Mouse (Mus musculus) kidney, embryonic 15.5 days (tissue): ENCODE data around the gene Atp8a1. TPM values are rescaled to one million over a fixed set of nuclear protein-coding genes. Genes with fewer than 3 reads are reported as not detected.
A peak's percentile ranks its signal among the peaks of the same experiment; 100 is the strongest.

ENCODE experiments used
- ATAC-seq: fragments of 200-750 bp; cut with Nextera tagmentation; replicated peaks from 2 replicates; pipeline ENCODE4 v1.8.0; 2017; ENCODE audit warnings: moderate TSS enrichment; ENCODE audit not compliant: low FRiP score
- H3K27ac ChIP-seq: fragments of 300-500 bp; sonication (generic); 2 replicates; pipeline ENCODE4 v1.5.1; 2015; ENCODE audit warnings: mild to moderate bottlenecking, inconsistent platforms
- H3K27me3 ChIP-seq: fragments of 300-500 bp; sonication (generic); 2 replicates; pipeline ENCODE4 v1.6.1; 2015; ENCODE audit warnings: inconsistent platforms
- H3K36me3 ChIP-seq: fragments of 300-500 bp; sonication (generic); 2 replicates; pipeline ENCODE4 v1.6.1; 2015; ENCODE audit warnings: inconsistent platforms
- H3K4me1 ChIP-seq: fragments of 300-500 bp; sonication (generic); 2 replicates; pipeline ENCODE4 v1.6.1; 2015; ENCODE audit warnings: inconsistent platforms
- H3K4me2 ChIP-seq: fragments of 300-500 bp; sonication (generic); 2 replicates; pipeline ENCODE4 v1.6.1; 2015; ENCODE audit warnings: moderate library complexity, mild to moderate bottlenecking, inconsistent platforms
- H3K4me3 ChIP-seq: fragments of 300-500 bp; sonication (generic); replicated peaks from 2 replicates; pipeline ENCODE4 v1.5.1; 2015; ENCODE audit warnings: mild to moderate bottlenecking, inconsistent platforms
- H3K9ac ChIP-seq: fragments of 300-500 bp; sonication (generic); 2 replicates; pipeline ENCODE4 v1.6.1; 2015; ENCODE audit warnings: mild to moderate bottlenecking, inconsistent platforms
- H3K9me3 ChIP-seq: fragments of 300-500 bp; sonication (generic); replicated peaks from 2 replicates; pipeline ENCODE4 v1.6.1; 2016; ENCODE audit warnings: inconsistent platforms
- WGBS: fragments of 180-500 bp; shearing (Covaris S2); methylation state at CpG from one replicate; pipeline ENCODE4 v1.1.7; 2015; ENCODE audit warnings: mixed read lengths; 5-methylcytosine and 5-hydroxymethylcytosine counted together
- polyA plus RNA-seq: library from polyadenylated mRNA; unstranded; fragments of >200 nt; fragmentation: Nextera tagmentation; extraction: Ambion mirVana; gene quantifications from 2 replicates; pipeline ENCODE4 v1.2.1, GENCODE M21; 2015

The Atp8a1 gene
- polyA plus RNA-seq, 1 experiment from 2014 or later, result 11.5 TPM

- H3K27ac ChIP-seq, result no peak overlapping the region
- no peaks in the 10 kb centered on the region for H3K9me3 ChIP-seq
- 24% methylated on average over 12 of the region's 12 CpGs for WGBS
- H3K4me1 ChIP-seq, result peaks cover 5% of the 10 kb centered on the region; the same call in 1 of the 2 replicates
- H3K27me3 ChIP-seq, result no peaks in the 10 kb centered on the region
- no peak for ATAC-seq
- no peak overlapping the region for H3K9ac ChIP-seq
- no peak overlapping the region for H3K4me3 ChIP-seq
- H3K36me3 ChIP-seq, result peaks cover 12% of the 10 kb centered on the region; the same call in 1 of the 2 replicates
- H3K4me2 ChIP-seq, result no peak overlapping the region
These were observed 150.3 kb downstream of the Atp8a1 start for GRCm38 (mm10) chr5:67696741-67697596.

- no peaks in the 10 kb centered on the region for H3K36me3 ChIP-seq
- H3K9ac ChIP-seq, result no peak overlapping the region
- ATAC-seq, result no peak
- no peak overlapping the region for H3K27ac ChIP-seq
- no peak overlapping the region for H3K4me3 ChIP-seq
- no peak overlapping the region for H3K4me2 ChIP-seq
- no peaks in the 10 kb centered on the region for H3K9me3 ChIP-seq
- no peaks in the 10 kb centered on the region for H3K27me3 ChIP-seq
- H3K4me1 ChIP-seq, result peaks cover 5% of the 10 kb centered on the region; the same call in 1 of the 2 replicates
- 86% methylated on average over 14 of the region's 14 CpGs for WGBS
These were observed 152.1 kb downstream of the Atp8a1 start for GRCm38 (mm10) chr5:67695055-67695710.

DNA sequence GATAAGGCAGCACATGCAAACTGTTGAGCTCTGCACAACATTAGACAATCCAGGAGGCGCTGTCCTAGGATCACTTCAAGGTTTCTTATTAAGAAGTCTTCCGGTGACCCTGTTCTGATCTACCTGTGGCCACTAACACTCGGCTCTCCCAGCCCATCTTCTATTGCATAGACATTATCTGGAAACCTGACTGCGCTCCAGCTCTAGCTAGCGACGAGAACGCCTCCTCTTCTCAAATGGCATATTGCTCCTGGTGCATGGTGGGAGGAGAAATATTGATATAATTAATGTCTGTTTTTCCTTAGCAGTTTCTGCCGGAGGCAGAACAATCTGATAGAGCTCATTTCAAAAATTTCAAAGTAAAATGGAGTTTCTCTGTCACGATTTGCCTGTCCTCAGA is 156.9 kb downstream of the Atp8a1 start:
- H3K9me3 ChIP-seq, result no peaks in the 10 kb centered on the region

DNA sequence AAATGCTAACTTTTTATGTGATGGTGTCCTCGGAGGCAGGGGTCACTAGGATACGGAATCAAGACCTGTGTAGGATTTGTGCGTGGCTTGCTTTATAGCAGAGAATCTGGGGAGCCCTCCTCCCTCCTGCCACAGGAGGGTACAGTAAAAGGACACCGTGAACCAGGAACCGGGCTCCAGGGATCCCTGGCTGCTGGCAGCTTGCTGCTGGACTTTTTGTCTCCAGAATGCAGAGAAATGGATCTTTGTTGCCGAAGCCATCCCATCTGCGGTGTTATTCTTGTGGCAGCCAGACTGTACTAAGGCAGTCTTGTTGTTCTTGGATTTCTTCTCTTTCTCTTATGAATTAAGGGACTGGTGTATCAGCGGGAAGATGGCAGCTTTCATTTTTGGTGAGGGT is 159.2 kb downstream of the Atp8a1 start:
- no peak for ATAC-seq
- H3K4me3 ChIP-seq, result no peak overlapping the region
- no peak overlapping the region for H3K27ac ChIP-seq
- no peaks in the 10 kb centered on the region for H3K9me3 ChIP-seq
- no peak overlapping the region for H3K9ac ChIP-seq
- no peak overlapping the region for H3K4me2 ChIP-seq
- no peaks in the 10 kb centered on the region for H3K36me3 ChIP-seq
- no peaks in the 10 kb centered on the region for H3K4me1 ChIP-seq
- H3K27me3 ChIP-seq, result no peaks in the 10 kb centered on the region
- WGBS, result 86% methylated on average over 8 of the region's 8 CpGs

More for the DNA sequence above, 156.9 kb downstream of the Atp8a1 start:
- H3K27me3 ChIP-seq, result no peaks in the 10 kb centered on the region
- H3K4me1 ChIP-seq, result no peaks in the 10 kb centered on the region; the same call in 1 of the 2 replicates
- ATAC-seq, result no peak
- WGBS, result 90% methylated on average over 9 of the region's 9 CpGs
- no peak overlapping the region for H3K4me3 ChIP-seq
- H3K4me2 ChIP-seq, result no peak overlapping the region
- H3K9ac ChIP-seq, result no peak overlapping the region
- no peaks in the 10 kb centered on the region for H3K36me3 ChIP-seq
- H3K27ac ChIP-seq, result no peak overlapping the region

GRCm38 (mm10) chr5:67685906-67686305 is 161.3 kb downstream of the Atp8a1 start:
- no peak for ATAC-seq
- H3K4me2 ChIP-seq, result no peak overlapping the region
- no peak overlapping the region for H3K9ac ChIP-seq
- no peaks in the 10 kb centered on the region for H3K36me3 ChIP-seq
- H3K27ac ChIP-seq, result no peak overlapping the region
- H3K4me1 ChIP-seq, result 0 out of 2 replicates have a peak, but pooled peaks cover 4% of the 10 kb centered on the region
- no peak overlapping the region for H3K4me3 ChIP-seq
- WGBS, result 76% methylated on average over 7 of the region's 7 CpGs
- no peaks in the 10 kb centered on the region for H3K27me3 ChIP-seq
- no peaks in the 10 kb centered on the region for H3K9me3 ChIP-seq

GRCm38 (mm10) chr5:67685461-67685860 is 161.8 kb downstream of the Atp8a1 start:
- Histone ChIP-seq H3K4me2 (no peak overlapping the region), H3K36me3 (no peaks in the 10 kb centered on the region), H3K4me1 (peaks cover 7% of the 10 kb centered on the region; the same call in 1 of the 2 replicates), H3K4me3 (no peak overlapping the region), H3K9ac (no peak overlapping the region), H3K27me3 (no peaks in the 10 kb centered on the region), H3K27ac (no peak overlapping the region), H3K9me3 (no peaks in the 10 kb centered on the region)
- no peak for ATAC-seq
- 43% methylated on average over 5 of the region's 5 CpGs for WGBS

DNA sequence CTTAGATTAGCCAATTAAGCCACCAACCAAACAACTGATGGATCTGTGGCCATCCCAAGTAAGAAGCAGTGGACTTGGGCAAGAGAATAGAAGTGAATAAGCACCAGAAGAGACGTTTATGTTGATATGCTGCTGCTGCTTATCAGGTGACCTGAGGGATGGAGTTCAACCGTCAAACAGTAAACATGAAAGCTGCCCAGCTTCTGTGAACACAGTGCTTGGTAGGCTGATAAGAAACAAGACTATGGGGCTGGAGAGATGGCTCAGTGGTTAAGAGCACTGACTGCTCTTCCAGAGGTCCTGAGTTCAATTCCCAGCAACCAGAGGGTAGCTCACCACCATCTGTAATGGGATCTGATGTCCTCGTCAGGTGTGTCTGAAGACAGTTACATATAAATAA is 168.4 kb downstream of the Atp8a1 start:
- Histone ChIP-seq H3K4me1 (peaks cover 12% of the 10 kb centered on the region), H3K27me3 (no peaks in the 10 kb centered on the region), H3K9ac (no peak overlapping the region), H3K27ac (no peak overlapping the region), H3K9me3 (no peaks in the 10 kb centered on the region), H3K36me3 (peaks cover 5% of the 10 kb centered on the region; the same call in 1 of the 2 replicates), H3K4me2 (no peak overlapping the region), H3K4me3 (no peak overlapping the region)
- no peak for ATAC-seq
- WGBS, result 70% methylated on average over 3 of the region's 3 CpGs

GRCm38 (mm10) chr5:67673008-67673407 is 174.2 kb downstream of the Atp8a1 start:
- H3K27me3 ChIP-seq, result no peaks in the 10 kb centered on the region
- no peak overlapping the region for H3K4me3 ChIP-seq
- H3K4me1 ChIP-seq, result peaks cover 12% of the 10 kb centered on the region
- no peak overlapping the region for H3K27ac ChIP-seq
- H3K9ac ChIP-seq, result no peak overlapping the region
- 80% methylated on average over 4 of the region's 4 CpGs for WGBS
- peaks cover 5% of the 10 kb centered on the region; the same call in 1 of the 2 replicates for H3K36me3 ChIP-seq
- no peak overlapping the region for H3K4me2 ChIP-seq
- no peaks in the 10 kb centered on the region for H3K9me3 ChIP-seq
- no peak for ATAC-seq

GRCm38 (mm10) chr5:67670158-67670557 is 177.1 kb downstream of the Atp8a1 start:
- peaks cover 7% of the 10 kb centered on the region; the same call in 1 of the 2 replicates for H3K36me3 ChIP-seq
- no peak for ATAC-seq
- H3K27me3 ChIP-seq, result no peaks in the 10 kb centered on the region
- no peak overlapping the region for H3K9ac ChIP-seq
- 69% methylated on average over 6 of the region's 6 CpGs for WGBS
- H3K4me1 ChIP-seq, result peaks cover 10% of the 10 kb centered on the region; the same call in 1 of the 2 replicates
- no peak overlapping the region for H3K4me3 ChIP-seq
- no peak overlapping the region for H3K27ac ChIP-seq
- no peak overlapping the region for H3K4me2 ChIP-seq
- no peaks in the 10 kb centered on the region for H3K9me3 ChIP-seq

DNA sequence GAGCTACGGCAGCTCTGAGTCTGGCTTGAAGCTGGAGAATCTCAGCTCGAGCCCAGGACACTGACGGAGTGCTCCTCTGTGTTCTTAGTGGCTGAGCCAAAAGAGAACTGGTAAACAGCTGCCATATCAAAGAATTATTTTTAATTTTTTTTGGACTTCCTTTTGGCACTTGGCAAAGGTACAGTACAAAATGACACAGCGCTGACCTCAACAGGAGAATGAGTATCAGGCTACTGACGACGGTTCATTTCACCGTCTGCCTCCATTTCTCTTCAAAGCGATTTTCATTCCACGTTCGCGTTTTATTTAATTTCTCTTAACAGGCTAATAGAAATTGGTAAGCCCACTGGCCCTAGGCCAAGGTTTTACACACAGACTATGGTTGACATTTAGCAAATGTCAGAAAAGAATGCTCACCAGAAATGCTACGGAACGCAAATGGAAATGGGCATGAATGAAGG is 177.8 kb downstream of the Atp8a1 start:
- H3K36me3 ChIP-seq, result peaks cover 9% of the 10 kb centered on the region; the same call in 1 of the 2 replicates
- H3K27me3 ChIP-seq, result no peaks in the 10 kb centered on the region
- 52% methylated on average over 13 of the region's 13 CpGs for WGBS
- H3K9ac ChIP-seq, result no peak overlapping the region
- peaks cover 10% of the 10 kb centered on the region; the same call in 1 of the 2 replicates for H3K4me1 ChIP-seq
- no peak overlapping the region for H3K4me3 ChIP-seq
- H3K27ac ChIP-seq, result peak overlapping the region; percentile 51
- ATAC-seq, result no peak
- no peaks in the 10 kb centered on the region for H3K9me3 ChIP-seq
- peak overlapping the region; percentile 23; the same call in 1 of the 2 replicates for H3K4me2 ChIP-seq

DNA sequence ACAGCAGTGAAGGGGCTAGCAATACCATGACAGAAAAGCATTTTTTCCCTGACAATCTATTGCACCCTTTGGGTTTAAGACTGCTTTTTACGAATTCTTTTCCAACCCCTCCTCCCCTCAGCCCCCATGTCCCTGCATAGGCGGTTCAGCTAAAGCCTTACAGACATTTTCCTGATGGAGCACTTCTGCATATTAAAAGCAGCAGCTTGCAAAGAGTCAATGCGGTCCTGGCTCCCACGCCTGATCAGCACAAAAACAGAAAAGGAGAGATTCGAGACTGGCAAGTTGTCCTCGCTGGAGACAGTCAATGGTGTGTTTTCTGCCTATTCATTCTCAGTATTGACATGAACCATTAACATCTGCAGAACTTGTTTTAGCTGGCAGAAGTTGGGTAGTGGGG is 184.5 kb downstream of the Atp8a1 start:
- no peak for ATAC-seq
- no peak overlapping the region for H3K4me2 ChIP-seq
- peak overlapping the region; percentile 48 for H3K27ac ChIP-seq
- H3K4me1 ChIP-seq, result peaks cover 7% of the 10 kb centered on the region; the same call in 1 of the 2 replicates
- no peak overlapping the region for H3K9ac ChIP-seq
- H3K4me3 ChIP-seq, result no peak overlapping the region
- WGBS, result 38% methylated on average over 6 of the region's 6 CpGs
- H3K36me3 ChIP-seq, result peaks cover 9% of the 10 kb centered on the region; the same call in 1 of the 2 replicates
- no peaks in the 10 kb centered on the region for H3K9me3 ChIP-seq
- H3K27me3 ChIP-seq, result no peaks in the 10 kb centered on the region

- Histone ChIP-seq H3K4me3 (no peak overlapping the region), H3K9me3 (no peaks in the 10 kb centered on the region), H3K4me2 (no peak overlapping the region), H3K27ac (no peak overlapping the region), H3K27me3 (no peaks in the 10 kb centered on the region), H3K4me1 (peaks cover 11% of the 10 kb centered on the region; the same call in 1 of the 2 replicates), H3K9ac (no peak overlapping the region), H3K36me3 (no peaks in the 10 kb centered on the region)
- WGBS, result 95% methylated on average over 9 of the region's 9 CpGs
- ATAC-seq, result no peak
These were observed 187.4 kb downstream of the Atp8a1 start for GRCm38 (mm10) chr5:67659864-67660263.
